Mouse (Mus musculus): Measurements from ENCODE around the gene A030014E15Rik. TPM values are rescaled to one million over a fixed set of nuclear protein-coding genes. Genes with fewer than 3 reads are reported as not detected.
"Not testable (repeated sequence)": the region's sequence is repeated elsewhere in the genome, so short reads cannot be mapped to it uniquely, and the experiment has no call there.

The A030014E15Rik gene
- total and polyA plus RNA-seq, 3 experiments, result 0.38 to 1.1 TPM; not detected in 1

DNA sequence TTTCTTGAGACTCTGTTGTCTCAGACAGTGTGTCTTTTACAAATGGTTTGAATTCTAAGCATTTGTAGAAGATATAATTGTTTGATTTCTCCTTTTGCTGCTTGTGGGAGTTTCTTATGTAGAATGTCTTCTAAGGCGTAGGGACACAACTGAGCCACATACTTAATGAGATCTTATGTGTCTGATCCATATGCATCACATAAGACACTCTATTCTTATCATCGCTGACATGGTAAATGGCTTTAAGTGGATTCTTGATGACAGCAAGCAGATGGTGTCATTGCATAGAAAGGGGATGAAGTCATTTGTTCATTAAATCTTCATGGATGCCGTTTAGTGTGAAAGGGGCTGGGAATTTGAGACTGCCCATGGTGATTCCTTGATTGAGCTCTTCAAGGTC is 18.8 kb upstream of the A030014E15Rik start:
- TF ChIP-seq POLR2AphosphoS5 (IDR thresholded peaks at IDR 0.05; ENCODE audit: insufficient replicate concordance, low read depth, low read length), result no peak
- no peak for TF ChIP-seq GATA2 (IDR thresholded peaks at IDR 0.05; ENCODE audit: borderline replicate concordance, low read depth, low read length)
- TF ChIP-seq CTCF (IDR thresholded peaks at IDR 0.05; ENCODE audit: low read depth, low read length), result no peak
- TF ChIP-seq TAL1 (conservative IDR thresholded peaks at IDR 0.05; ENCODE audit: low read depth, low read length), result no peak
- TF ChIP-seq GATA1 (IDR thresholded peaks at IDR 0.05; ENCODE audit: borderline replicate concordance, low read length), result no peak
- H3K36me3 ChIP-seq (replicated peaks), result peaks cover 79% of the 10 kb centered on the region
- ATAC-seq (ENCODE audit: extremely low read depth, insufficient number of reproducible peaks, low FRiP score, poor library complexity, severe bottlenecking) (no peak), DNase-seq (ENCODE audit: low spot score) (no peak)
- no peaks in the 10 kb centered on the region for H3K27me3 ChIP-seq (ENCODE audit: insufficient read depth, low read length)
- H3K9me3 ChIP-seq (replicated peaks), result no peaks in the 10 kb centered on the region
- H3K4me3 ChIP-seq (ENCODE audit: low read depth, low read length), result no peak overlapping the region
- peaks cover 5% of the 10 kb centered on the region; the same call in 1 of the 2 replicates for H3K4me1 ChIP-seq (ENCODE audit: insufficient read depth, low read depth, low read length)

DNA sequence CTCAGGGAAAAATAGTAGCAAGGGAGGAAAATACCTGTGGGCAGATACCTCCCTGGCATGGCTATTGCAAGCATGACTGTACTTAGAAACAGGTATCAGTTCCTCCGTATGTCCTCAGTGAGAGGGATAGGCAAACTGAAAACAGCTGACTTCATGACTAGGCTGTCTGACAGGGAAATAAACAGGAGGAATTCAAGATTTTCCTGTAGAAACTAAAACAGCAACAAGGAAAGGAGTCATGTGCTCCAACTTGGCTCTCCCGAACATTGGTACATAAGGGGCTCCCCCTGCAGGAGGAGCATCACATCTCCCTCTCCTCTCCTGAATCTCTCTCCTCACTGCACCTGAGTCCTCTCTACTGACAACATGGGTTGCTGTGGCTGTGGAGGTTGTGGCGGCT is 11.7 kb upstream of the A030014E15Rik start, which contains the start of gene A030005L19Rik:
Gene A030005L19Rik, plus strand, starts transcription at position 301 of the 400 bp plus-strand sequence.
- Histone ChIP-seq H3K27me3 (ENCODE audit: insufficient read depth, low read length) (no peaks in the 10 kb centered on the region), H3K36me3 (replicated peaks) (peaks cover 44% of the 10 kb centered on the region), H3K4me1 (ENCODE audit: insufficient read depth, low read depth, low read length) (peaks cover 24% of the 10 kb centered on the region; the same call in 1 of the 2 replicates), H3K4me3 (ENCODE audit: low read depth, low read length) (no peak within 1 kb of the TSS), H3K9me3 (replicated peaks) (no peaks in the 10 kb centered on the region)
- DNase-seq (ENCODE audit: low spot score), result no peak
- TF ChIP-seq POLR2AphosphoS5 (IDR thresholded peaks at IDR 0.05; ENCODE audit: insufficient replicate concordance, low read depth, low read length), result 0 out of 2 replicates have a peak, but pooled peaks have one; percentile 58
- no peak for TF ChIP-seq CTCF (IDR thresholded peaks at IDR 0.05; ENCODE audit: low read depth, low read length)
- ATAC-seq (ENCODE audit: extremely low read depth, insufficient number of reproducible peaks, low FRiP score, poor library complexity, severe bottlenecking), result no peak

DNA sequence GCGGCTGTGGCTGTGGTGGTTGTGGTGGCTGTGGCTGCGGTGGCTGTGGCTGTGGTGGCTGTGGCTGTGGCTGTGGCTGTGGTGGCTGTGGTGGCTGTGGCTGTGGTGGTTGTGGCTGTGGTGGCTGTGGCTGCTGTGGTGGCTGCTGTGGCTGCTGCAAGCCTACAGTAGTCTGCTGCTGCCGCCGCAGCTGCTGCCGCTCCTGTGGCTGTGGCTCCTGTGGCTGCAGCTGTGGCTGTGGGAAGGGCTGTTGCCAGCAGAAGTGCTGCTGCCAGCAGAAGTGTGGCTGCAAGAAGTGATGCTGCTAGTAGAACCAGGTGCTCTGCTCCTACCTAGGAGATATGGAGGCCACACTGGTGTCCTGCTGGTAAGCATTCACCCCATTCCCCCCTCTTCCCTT is 11.3 kb upstream of the A030014E15Rik start:
- not testable (repeated sequence) for H3K9me3 ChIP-seq (replicated peaks); ATAC-seq (ENCODE audit: extremely low read depth, insufficient number of reproducible peaks, low FRiP score, poor library complexity, severe bottlenecking); DNase-seq (ENCODE audit: low spot score); H3K4me3 ChIP-seq (ENCODE audit: low read depth, low read length); H3K27me3 ChIP-seq (ENCODE audit: insufficient read depth, low read length)
- H3K4me1 ChIP-seq (ENCODE audit: insufficient read depth, low read depth, low read length), result peaks cover 22% of the 10 kb centered on the region; the same call in 1 of the 2 replicates
- H3K36me3 ChIP-seq (replicated peaks), result peaks cover 41% of the 10 kb centered on the region

DNA sequence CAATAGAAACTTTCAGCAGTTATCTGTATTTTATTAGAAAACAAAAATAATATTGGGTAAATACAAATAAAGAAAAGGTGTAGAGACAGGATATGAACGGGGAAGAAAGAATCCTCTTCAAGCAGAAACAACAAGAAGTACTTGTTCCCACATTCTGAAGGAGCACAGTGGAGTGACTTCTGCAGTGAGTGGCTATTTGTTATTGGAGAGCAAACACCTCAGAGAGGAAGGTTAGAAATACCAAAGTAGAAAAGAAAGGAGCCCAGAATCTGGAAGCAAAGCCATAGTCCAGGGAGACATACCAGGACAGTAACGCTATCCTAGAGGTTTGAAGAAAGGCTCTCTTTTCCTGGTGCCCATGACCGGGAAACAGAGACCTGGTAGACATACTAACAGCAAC is 5.8 kb downstream of the A030014E15Rik start:
- H3K27me3 ChIP-seq (ENCODE audit: insufficient read depth, low read length), result peaks cover 14% of the 10 kb centered on the region
- peaks cover 17% of the 10 kb centered on the region for H3K9me3 ChIP-seq (replicated peaks)
- H3K4me1 ChIP-seq (ENCODE audit: insufficient read depth, low read depth, low read length); DNase-seq (ENCODE audit: low spot score); ATAC-seq (ENCODE audit: extremely low read depth, insufficient number of reproducible peaks, low FRiP score, poor library complexity, severe bottlenecking); H3K4me3 ChIP-seq (ENCODE audit: low read depth, low read length); H3K36me3 ChIP-seq (replicated peaks): not testable (repeated sequence)

DNA sequence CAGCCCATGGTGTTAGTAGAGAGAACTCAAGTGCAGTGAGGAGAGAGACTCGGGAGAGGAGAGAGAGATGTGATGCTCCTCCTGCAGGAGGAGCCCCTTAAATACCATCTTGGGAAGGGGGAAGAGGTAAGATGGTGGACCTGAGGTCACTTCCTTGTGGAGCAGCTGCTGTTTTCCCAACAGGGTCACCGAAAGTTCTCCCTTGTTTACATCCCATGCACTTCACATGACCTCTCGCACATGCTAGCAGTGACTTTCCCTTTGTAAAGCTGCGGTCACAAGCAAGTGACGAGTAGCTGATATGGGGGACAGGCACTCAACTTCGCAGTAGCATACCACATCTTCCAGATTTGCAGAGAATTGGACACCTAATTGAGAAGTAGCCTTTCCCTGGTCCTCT is 6.6 kb downstream of the A030014E15Rik start, which contains the start of gene Gm6217:
Gene Gm6217, minus strand, starts transcription at position 74 of the 400 bp plus-strand sequence.
- not testable (repeated sequence) for H3K4me3 ChIP-seq (ENCODE audit: low read depth, low read length); DNase-seq (ENCODE audit: low spot score); ATAC-seq (ENCODE audit: extremely low read depth, insufficient number of reproducible peaks, low FRiP score, poor library complexity, severe bottlenecking); H3K36me3 ChIP-seq (replicated peaks); H3K4me1 ChIP-seq (ENCODE audit: insufficient read depth, low read depth, low read length)
- H3K27me3 ChIP-seq (ENCODE audit: insufficient read depth, low read length), result peaks cover 14% of the 10 kb centered on the region
- peaks cover 17% of the 10 kb centered on the region for H3K9me3 ChIP-seq (replicated peaks)

DNA sequence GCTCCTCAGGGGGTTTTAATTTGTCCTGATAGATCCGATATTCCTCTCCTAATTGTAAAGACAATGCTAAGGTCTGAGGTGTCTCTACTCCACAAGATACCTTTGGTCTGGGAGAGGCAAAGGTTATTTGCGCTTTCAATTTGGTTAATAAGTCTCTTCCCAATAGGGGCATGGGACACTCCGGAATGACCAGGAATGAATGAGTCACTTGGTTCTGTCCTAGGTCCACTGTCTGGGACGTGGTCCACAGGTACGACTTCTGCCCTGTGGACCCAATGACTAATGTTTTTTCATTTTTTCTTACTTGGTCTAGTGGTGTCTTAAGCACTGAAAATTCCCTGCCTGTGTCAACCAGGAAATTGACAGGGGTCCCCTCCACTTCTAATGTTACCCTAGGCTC is 13.9 kb downstream of the A030014E15Rik start:
- Histone ChIP-seq H3K4me3 (ENCODE audit: low read depth, low read length) (no peak overlapping the region), H3K4me1 (ENCODE audit: insufficient read depth, low read depth, low read length) (peaks cover 23% of the 10 kb centered on the region), H3K27me3 (ENCODE audit: insufficient read depth, low read length) (peaks cover 5% of the 10 kb centered on the region; the same call in 1 of the 2 replicates), H3K9me3 (replicated peaks) (peaks cover 21% of the 10 kb centered on the region), H3K36me3 (replicated peaks) (no peaks in the 10 kb centered on the region)
- ATAC-seq (ENCODE audit: extremely low read depth, insufficient number of reproducible peaks, low FRiP score, poor library complexity, severe bottlenecking) (no peak), DNase-seq (ENCODE audit: low spot score) (no peak)
- TF ChIP-seq GATA1 (IDR thresholded peaks at IDR 0.05; ENCODE audit: borderline replicate concordance, low read length), result no peak
- no peak for TF ChIP-seq GATA2 (IDR thresholded peaks at IDR 0.05; ENCODE audit: borderline replicate concordance, low read depth, low read length)
- no peak for TF ChIP-seq TAL1 (conservative IDR thresholded peaks at IDR 0.05; ENCODE audit: low read depth, low read length)
- no peak for TF ChIP-seq CTCF (IDR thresholded peaks at IDR 0.05; ENCODE audit: low read depth, low read length)

DNA sequence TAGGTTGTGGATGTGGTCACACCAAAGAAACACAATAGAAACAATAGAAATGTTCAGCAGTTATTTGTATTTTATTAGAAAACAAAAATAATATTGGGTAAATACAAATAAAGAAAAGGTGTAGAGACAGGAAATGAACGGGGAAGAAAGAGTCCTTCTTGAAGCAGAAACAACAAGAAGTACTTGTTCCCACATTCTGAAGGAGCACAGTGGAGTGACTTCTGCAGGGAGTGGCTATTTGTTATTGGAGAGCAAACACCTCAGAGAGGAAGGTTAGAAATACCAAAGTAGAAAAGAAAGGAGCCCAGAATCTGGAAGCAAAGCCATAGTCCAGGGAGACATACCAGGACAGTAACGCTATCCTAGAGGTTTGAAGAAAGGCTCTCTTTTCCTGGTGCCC is 17.8 kb downstream of the A030014E15Rik start:
- H3K36me3 ChIP-seq (replicated peaks); H3K27me3 ChIP-seq (ENCODE audit: insufficient read depth, low read length); H3K4me3 ChIP-seq (ENCODE audit: low read depth, low read length); ATAC-seq (ENCODE audit: extremely low read depth, insufficient number of reproducible peaks, low FRiP score, poor library complexity, severe bottlenecking); DNase-seq (ENCODE audit: low spot score): not testable (repeated sequence)
- peaks cover 15% of the 10 kb centered on the region for H3K4me1 ChIP-seq (ENCODE audit: insufficient read depth, low read depth, low read length)
- H3K9me3 ChIP-seq (replicated peaks), result peaks cover 14% of the 10 kb centered on the region

DNA sequence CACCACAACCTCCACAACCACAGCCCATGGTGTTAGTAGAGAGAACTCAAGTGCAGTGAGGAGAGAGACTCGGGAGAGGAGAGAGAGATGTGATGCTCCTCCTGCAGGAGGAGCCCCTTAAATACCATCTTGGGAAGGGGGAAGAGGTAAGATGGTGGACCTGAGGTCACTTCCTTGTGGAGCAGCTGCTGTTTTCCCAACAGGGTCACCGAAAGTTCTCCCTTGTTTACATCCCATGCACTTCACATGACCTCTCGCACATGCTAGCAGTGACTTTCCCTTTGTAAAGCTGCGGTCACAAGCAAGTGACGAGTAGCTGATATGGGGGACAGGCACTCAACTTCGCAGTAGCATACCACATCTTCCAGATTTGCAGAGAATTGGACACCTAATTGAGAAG is 18.6 kb downstream of the A030014E15Rik start, which contains the start of gene A030003K21Rik:
Gene A030003K21Rik, minus strand, starts transcription at position 94 of the 400 bp plus-strand sequence.
- H3K4me1 ChIP-seq (ENCODE audit: insufficient read depth, low read depth, low read length), result peaks cover 11% of the 10 kb centered on the region
- DNase-seq (ENCODE audit: low spot score); H3K4me3 ChIP-seq (ENCODE audit: low read depth, low read length); H3K27me3 ChIP-seq (ENCODE audit: insufficient read depth, low read length); ATAC-seq (ENCODE audit: extremely low read depth, insufficient number of reproducible peaks, low FRiP score, poor library complexity, severe bottlenecking); H3K36me3 ChIP-seq (replicated peaks): not testable (repeated sequence)
- peaks cover 14% of the 10 kb centered on the region for H3K9me3 ChIP-seq (replicated peaks)

DNA sequence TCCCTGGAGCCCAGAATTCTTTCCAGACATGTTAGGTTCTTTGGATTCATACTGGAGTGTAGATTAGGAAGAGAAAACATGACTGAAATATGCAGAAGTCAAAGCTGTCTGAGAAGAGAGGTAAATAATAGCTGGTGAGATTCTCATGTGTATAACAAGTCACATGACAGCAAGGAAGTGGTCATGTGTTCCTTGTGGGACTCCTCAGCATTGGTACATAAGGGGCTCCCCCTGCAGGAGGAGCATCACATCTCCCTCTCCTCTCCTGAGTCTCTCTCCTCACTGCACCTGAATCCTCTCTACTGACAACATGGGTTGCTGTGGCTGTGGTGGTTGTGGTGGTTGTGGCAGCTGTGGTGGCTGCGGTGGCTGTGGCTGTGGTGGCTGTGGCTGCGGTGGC is 21.3 kb downstream of the A030014E15Rik start:
- not testable (repeated sequence) for H3K27me3 ChIP-seq (ENCODE audit: insufficient read depth, low read length); H3K4me3 ChIP-seq (ENCODE audit: low read depth, low read length); ATAC-seq (ENCODE audit: extremely low read depth, insufficient number of reproducible peaks, low FRiP score, poor library complexity, severe bottlenecking)

More for the DNA sequence above, 21.3 kb downstream of the A030014E15Rik start:
- not testable (repeated sequence) for H3K4me1 ChIP-seq (ENCODE audit: insufficient read depth, low read depth, low read length); H3K9me3 ChIP-seq (replicated peaks); H3K36me3 ChIP-seq (replicated peaks); DNase-seq (ENCODE audit: low spot score)
